Mouse (Mus musculus) monocyte, adult 5-6 weeks (primary cell): Measurements from ENCODE around the gene Fam78a. TPM values are rescaled to one million over a fixed set of nuclear protein-coding genes. Genes with fewer than 3 reads are reported as not detected.

ENCODE experiments used
- ATAC-seq: fragments of 153-309, 156-312 bp; replicated peaks from 2 replicates; pipeline ENCODE4 v1.8.0; 2017; ENCODE audit warnings: mild to moderate bottlenecking; ENCODE audit not compliant: low TSS enrichment, insufficient number of reproducible peaks, severe bottlenecking, poor library complexity, low FRiP score
- total RNA-seq: library from RNA; stranded (forward); fragments of 200-1000, 200-491, 200-594 nt; gene quantifications from 3 replicates; pipeline ENCODE4 v1.2.3, GENCODE M21; 2017

Fam78a gene
- total RNA-seq, 1 experiment from 2014 or later, result 14.2 TPM

DNA sequence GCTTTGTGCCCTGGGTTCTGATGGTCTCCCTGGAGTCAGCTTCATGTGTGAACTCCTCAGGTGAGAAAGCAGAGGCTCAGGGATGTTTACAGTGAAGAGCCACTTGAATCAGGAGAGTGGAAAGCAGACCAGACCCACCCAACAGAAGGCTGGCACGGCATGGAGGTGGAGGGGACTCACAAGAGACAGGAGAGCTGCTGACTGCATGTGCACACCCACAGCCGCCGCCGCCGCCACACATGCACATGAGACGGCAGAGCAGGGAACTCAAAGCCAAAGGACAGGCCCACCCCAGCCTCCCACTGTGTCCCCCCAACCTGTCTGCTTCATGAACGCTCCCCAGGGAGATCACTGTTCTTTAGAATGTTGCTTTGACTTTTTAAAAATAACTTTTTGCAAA is 19.5 kb upstream of the Fam78a start:
- no peak for ATAC-seq

DNA sequence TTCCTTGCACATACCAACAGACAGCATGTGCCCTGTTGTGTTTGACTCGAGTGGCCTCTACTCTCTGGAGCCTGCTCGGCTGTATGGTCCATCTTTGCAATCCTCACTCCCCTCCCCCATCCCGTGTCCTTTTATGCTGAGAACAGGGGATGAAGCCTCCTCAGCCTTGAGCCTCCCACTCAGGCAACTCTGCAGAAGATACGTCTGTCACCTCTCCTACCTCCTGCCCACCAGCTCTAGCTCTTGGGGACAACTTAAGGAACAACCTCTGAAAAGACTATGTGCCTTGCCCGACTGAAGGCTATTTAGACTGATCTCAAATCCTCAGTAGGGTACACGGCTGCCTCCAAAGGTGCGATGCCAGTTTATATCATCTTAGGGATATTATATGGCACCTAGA is 18.9 kb upstream of the Fam78a start:
- no peak for ATAC-seq

DNA sequence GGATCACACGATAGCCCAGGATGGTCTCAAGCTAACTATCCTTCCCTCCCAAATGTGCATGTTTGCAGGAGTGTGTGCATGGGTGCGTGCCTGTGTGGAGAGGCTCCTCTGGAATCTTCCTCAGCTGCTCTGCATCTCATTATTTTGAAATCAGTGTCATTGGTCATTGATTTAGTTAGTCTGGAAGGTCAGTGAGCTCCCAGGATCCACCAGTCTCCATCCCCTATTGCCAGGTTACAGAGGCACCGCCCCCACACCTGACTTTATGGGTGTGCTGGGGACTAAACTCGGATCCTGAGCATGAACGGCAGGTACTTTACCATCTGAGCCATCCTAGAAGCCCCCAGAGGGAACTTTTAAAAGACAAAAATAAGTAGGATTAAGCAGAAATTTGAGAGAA is 18.3 kb upstream of the Fam78a start:
- no peak for ATAC-seq

DNA sequence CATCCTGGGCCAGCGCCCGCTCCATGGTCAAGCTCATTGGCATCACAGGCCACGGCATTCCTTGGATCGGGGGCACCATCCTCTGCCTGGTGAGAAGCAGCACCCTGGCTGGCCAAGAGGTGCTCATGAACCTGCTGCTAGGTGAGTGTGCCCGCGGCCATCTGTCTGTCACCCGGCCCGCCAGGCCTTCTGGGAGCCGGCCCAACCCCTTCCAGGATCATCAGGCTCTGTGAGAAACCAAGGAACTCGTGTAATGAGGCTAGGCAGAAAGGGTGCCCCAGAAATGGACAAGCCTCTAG is 11.4 kb upstream of the Fam78a start:
- no peak for ATAC-seq

DNA sequence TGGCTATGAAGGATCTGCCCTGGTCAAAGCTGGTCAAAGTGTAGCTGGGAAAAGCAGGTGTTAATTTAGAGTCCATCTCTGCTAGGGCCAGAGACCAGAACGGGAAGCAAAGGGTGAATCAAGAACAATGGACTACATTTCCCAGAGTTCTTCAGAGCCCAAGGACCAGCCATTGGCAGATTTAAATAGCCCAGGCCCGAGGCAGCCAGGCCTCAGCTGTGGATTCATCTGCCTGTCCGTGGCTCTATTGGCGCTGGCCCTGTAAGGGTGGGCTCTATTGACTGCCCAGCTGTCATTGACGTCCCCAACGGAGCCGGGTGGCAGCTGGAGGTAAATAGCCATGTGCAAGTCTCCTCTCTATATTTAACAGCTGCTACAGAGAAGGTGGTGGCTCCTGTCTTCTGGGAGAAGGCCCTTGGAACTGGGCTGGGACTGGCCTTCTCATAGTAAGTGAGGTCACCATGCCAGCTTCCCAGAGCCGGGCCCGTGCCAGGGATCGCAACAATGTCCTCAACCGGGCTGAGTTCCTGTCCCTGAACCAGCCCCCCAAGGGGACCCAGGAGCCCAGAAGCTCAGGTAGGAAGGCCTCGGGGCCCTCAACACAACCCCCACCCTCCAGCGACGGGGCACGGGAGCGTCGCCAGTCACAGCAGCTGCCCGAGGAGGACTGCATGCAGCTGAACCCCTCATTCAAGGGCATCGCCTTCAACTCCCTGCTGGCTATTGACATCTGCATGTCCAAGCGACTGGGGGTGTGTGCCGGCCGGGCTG is 10.9 kb upstream of the Fam78a start, which contains the start of gene Plpp7:
TSS of gene Plpp7 (plus strand) at position 178 of the 771 bp plus-strand sequence.
- peak; percentile 78 for ATAC-seq

DNA sequence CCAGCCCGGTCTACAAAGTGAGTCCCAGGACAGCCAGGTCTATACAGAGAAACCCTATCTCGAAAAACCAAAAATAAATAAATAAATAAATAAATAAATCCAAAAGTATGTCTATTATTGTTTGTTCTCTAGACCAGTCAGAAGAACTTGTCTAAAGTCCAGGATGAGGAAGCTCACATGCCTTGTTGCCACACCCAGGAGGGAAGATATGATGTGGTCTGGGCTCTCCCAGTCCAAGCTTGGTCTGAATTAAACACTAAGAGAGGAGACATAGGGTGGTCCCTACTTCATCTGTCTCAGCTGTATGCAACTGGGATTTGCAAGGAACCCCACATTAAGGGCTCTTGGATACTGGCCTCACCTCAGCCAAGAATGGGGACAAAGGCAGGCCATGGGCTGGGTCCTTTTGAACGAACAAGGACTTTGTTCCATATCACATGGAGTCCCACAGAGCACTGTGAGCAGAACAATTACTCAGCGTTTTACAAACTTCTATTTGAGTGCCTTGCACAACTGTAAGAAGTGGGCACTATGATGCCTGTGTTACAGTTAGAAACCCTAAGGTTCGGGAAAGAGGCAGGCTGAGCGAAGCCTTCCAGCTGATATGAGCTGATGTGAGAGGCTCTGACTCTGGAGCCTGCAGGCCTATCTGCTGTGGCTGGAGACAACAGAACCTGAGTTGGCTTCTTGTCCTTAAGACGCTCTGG is 9.5 kb upstream of the Fam78a start:
- no peak for ATAC-seq

DNA sequence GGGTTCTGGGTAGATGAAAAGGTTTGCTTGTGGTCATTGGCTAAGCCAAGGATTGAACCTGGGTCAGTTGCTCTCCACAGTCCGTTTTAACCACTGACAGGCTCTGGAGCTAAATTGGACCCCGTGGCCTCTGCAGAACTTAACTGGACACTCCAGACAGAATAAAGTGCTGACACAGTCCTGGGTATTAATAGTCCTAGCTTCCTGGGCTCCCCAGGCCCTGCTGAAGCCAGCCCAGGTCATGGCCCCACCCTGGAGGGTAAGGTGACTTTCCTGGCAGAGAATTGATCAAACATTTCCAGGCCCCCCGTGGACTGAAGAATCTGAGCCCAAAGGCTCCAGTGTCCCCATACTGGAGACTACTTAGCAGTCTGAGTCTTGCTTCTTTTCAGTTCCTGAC is 7.3 kb upstream of the Fam78a start:
- no peak for ATAC-seq

DNA sequence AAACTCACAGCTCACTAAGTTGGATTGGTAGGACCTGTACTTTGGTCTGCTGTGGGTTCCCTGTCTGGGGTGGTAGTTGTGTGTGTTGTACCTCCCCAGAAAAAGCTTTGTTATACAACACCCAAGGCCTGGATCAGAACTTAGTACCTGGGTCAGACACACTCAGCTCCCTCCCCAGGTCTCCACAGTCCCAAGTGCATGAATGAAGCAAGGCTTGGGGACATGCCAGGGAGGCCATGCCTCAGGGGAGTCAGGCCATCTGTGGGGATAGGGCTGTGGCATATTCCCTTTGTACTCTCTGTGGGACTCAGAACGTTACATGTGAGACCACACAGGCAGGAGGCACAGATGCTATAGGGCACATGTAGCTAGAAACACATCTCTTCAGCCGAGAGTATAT is 5.5 kb upstream of the Fam78a start:
- no peak for ATAC-seq

DNA sequence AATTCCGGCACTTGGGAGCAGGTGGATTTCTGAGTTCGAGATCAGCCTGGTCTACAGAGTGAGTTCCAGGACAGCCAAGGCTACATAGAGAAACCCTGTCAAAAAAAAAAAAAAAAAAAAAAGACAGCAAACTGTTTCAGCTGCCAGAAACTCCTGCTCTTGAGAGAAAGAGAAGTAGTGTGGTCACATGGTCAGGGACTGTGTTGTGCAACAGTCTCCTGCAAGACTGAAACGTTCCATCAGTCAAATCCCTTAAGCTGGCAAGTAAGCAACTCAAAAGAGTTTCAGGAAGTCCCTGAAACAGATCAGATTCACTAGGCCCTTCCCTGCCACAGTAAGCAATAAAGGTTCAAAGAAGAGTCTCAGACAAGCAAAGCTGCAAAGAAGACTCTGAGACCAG is 4.9 kb upstream of the Fam78a start:
- peak; percentile 74 for ATAC-seq

DNA sequence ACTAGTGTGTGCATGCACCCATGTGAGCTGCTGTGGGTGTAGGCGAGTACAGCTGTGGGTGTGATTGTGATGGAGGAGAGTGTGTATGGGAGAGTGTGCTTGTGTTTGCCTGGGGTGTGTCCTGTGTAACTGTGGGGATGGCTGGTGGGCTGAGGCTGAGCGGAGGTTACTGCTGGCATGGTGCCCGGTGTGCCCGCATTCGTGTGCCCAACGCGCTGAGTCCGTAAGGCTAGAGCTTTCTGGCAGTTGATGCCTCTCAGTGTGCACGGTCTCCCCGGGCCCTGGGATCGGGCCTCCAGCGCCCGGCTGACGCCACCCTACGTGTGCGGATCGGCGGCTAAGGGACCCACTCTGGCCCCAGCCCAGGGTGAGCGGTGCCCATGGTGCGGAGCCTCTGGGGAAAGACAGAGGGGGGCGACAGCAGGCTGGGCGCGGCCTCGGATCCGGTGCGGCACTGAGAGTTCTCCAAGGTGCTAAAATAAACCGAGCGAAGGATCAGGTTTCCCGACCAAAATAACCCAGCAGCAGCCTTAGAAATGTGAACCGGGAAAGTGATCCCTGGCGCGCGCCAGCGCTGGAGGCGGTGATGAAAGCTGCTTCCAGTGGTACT is 3.8 kb upstream of the Fam78a start:
- no peak for ATAC-seq

DNA sequence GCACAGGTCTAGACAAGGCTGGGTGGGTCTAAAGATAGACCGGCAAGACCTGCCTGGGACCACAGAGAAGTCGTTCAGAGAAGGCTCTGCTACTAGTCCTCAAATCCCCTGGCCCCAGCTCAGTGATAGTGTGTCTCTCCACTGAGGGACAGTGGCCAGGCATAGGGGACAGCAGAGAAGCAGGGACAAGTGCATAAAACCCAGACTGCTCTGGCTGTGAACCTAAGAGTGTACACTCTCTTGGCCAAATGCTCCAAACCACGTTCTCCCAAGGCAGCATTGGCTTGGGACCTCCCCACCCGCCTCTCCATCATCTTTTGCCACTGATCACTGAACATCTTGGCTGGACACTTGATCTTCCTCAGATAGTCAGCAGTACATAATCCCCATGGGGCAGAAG is 2.9 kb upstream of the Fam78a start:
- ATAC-seq, result no peak

DNA sequence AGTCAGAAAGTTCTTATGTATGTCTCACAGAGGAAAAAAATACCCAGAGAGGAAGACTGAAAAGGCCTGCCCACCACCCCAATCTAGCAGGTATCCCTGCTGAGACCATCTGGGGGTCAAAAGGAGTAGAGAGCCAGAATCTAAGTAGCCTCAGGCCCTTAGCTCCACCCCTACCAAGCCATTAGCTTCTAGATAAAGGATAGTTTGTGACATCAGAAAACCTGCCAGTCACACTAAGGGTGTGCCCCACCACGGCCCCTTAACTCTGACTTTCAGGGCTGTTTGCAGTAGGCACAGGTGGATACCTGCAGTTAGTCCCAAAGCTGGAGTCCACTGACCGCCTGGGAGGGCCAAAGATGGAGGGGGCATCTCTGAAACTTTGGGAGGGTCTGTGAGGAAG is 574 bp upstream of the Fam78a start:
- no peak for ATAC-seq

DNA sequence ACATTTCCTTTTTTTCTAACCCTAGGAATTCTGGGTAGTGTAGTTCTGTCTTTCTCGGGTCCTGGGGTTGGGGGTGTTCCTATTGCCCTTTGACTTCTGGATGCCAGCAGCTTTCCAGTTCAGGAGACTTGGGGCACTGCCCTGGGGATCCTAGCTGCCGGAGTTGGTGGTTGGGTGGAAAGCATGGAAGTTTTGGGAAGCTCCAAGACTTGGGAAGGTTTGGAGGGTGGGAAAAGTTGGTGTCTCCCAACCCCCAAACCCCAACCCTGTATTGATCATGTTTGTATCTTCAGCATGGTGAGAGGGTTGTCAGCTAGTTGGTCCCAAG is 179 bp upstream of the Fam78a start:
- ATAC-seq, result no peak

DNA sequence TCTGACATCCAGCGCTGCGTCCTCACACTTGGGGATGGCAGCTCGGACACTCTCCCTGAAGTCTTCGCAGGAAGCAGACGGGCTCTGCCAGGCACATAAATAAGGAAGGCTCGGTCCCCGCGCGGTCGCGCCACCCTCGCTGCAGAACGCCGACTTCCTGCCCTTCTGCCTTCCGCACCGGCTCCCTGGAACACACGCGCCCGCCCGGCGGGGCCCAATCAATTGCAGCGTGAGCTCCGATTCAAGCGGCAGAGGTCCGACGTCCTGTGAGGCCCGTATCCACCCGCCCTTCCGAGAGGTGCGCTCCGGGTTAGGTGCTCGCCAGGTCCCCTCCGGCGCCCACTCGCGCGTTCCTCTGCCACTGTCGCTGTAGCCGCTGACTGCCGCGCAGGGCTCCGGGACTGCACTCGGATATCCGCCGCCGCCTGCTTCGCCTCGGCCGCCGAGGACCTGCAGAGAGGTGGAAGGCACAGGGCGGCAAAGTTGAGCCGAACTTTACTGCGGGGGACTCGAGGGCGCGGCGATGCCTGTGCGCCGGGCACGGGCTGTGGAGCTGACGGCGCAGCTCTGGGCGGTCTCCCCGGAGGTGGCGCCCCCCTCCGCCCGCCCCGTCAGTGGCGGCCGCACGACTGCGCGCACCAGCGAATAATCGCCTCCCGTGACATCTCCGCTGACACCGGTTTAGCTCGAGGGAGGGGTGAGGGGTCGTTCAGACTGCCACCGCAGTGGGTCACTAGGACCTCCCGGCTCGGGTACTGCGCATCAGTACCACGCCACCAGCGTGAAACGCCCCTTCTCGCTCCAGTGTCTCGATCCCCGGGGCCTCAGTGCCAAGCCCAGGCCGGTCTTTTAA is 1.3 kb downstream of the Fam78a start:
- no peak; the same call in 1 of the 2 replicates for ATAC-seq

DNA sequence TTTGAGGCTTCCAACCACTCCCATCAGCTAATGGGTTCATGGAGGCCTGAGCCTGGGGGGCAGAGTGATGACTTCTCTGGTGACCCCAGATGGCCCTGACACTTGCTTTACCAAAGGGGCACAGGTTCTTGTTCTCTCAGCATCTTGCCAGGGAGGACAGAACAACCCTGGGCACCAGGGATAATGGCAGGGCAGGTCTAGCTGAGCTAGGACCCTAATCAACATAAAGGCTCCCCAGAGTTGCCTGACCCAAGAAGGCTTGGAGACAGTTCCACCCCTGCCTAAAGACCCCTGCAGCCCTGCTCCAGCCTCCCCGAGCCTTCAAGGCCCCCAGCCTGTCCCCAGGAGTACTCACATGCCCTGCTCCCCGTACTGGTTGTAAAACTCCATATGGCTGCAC is 2.4 kb downstream of the Fam78a start:
- ATAC-seq, result no peak

DNA sequence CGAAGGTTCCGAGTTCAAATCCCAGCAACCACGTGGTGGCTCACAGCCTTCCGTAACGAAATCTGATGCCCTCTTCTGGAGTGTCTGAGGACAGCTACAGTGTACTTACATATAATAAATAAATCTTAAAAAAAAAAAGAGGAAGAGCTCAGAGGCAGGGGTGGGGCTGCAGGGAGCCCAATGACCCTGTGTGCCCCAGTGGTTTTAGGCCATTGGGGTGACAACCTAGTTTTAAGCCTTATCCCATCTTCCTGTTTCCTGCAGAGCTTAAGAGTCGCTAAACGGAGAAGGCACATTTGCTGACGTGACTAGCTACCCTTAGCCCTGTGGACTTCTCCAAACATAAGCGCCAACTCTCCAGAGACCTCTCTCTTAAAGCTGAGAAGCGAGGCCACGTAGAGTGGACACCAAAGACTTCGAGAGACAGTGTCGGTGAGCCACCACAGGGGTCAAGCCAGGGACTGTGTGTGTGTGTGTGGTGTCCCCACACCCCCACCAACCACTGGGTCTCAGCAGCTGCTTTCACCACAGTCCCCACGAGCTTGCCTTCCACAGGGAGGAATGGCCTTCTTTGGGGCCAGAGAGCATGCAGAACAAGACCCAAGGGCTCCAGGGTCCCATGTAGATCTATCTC is 3.2 kb downstream of the Fam78a start:
- peak; percentile 76 for ATAC-seq

DNA sequence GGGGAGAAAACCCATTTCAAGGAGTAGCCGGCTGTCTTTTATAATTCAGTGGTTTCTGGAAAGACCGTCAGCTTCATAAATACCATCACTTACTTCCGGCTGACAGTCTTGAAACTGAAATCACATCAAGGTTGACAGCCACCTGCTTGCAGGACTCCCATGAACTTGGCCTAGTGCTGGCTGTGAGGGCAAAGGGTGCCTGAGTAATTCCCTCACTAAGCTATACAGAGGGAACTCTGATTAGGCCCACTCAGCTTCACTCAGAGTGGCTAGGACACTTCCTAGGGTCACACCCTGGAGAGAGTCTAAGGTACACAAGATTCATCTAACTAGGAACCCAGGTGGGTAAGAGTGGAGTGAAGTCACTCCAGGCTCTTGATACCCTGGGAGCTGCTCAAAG is 4.0 kb downstream of the Fam78a start:
- no peak for ATAC-seq

DNA sequence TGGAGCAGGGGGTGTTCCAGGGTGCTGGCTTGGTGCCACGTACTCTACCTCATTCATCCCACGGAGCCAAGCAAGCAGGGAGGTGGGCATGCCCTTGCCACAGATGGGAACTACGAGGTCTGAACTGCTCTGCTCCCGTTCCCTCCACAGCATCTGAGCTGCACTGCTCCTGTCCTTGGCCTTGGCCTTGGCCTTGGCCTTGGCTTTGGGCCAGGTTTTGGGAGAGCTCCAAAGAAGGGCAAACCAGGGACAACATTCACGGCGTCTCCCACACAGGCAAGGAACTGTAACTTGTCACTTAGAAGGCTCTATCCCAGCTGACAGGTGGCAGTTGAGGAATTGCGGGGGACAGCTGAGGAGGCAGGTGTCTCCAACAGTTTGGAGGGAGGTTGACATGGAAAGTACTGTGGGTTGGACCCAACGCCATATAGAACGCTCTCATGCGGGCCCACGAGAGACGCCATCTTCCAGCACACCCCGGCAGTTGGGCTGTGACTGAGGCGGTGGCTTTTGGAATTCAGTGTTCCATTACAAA is 5.4 kb downstream of the Fam78a start:
- ATAC-seq, result no peak

DNA sequence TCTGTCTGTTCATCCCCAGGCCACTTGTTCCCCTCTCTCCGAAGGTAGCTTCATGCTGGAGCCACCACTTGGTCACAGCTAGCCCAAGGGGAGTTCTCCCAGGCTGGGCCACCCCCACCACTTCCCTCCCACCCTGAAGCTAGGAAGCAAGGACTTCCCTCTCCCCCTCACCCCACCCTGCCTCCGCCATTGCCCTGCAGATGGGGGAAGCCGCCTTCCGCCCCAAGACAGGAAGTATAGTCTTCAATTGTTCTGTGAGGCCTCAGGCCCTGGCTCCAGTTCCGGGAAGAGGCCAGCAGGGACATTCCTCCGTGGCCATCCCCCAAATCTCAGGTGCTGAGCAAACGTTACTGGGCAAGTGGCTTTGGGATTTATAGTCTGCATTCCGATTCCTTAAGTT is 6.1 kb downstream of the Fam78a start:
- ATAC-seq, result peak; percentile 42; the same call in 1 of the 2 replicates
